Mouse (Mus musculus) midbrain, embryonic 11.5 days (tissue): Measurements from ENCODE around the gene Gm12169. TPM values are rescaled to one million over a fixed set of nuclear protein-coding genes. Genes with fewer than 3 reads are reported as not detected.

ENCODE experiments used
- ATAC-seq: fragments of 200-750 bp; cut with Nextera tagmentation; 2 replicates; pipeline ENCODE4 v1.8.0; 2017; ENCODE audit warnings: moderate TSS enrichment, moderate library complexity; ENCODE audit not compliant: low FRiP score
- DNase-seq: peaks from one replicate; pipeline ENCODE4 v3.0.0; 2015; ENCODE audit warnings: low spot score; ENCODE audit errors: missing footprints
- H3K27ac ChIP-seq: fragments of 300-500 bp; sonication (generic); 2 replicates; pipeline ENCODE4 v1.5.1; 2014; ENCODE audit warnings: low read depth, low read length
- H3K27me3 ChIP-seq: fragments of 300-500 bp; sonication (generic); 2 replicates; pipeline ENCODE4 v1.6.1; 2014; ENCODE audit warnings: mild to moderate bottlenecking, low read length, moderate library complexity, mixed read lengths; ENCODE audit not compliant: control insufficient read depth, insufficient read depth
- H3K36me3 ChIP-seq: fragments of 300-500 bp; sonication (generic); 2 replicates; pipeline ENCODE4 v1.6.1; 2014; ENCODE audit warnings: mild to moderate bottlenecking, low read length, moderate library complexity, mixed read lengths; ENCODE audit not compliant: control insufficient read depth, insufficient read depth
- H3K4me1 ChIP-seq: fragments of 300-500 bp; sonication (generic); 2 replicates; pipeline ENCODE4 v1.6.1; 2014; ENCODE audit warnings: low read length; ENCODE audit not compliant: control insufficient read depth, insufficient read depth
- H3K4me2 ChIP-seq: fragments of 300-500 bp; sonication (generic); 2 replicates; pipeline ENCODE4 v1.6.1; 2014; ENCODE audit warnings: mild to moderate bottlenecking, moderate library complexity
- H3K4me3 ChIP-seq: fragments of 300-500 bp; sonication (generic); 2 replicates; pipeline ENCODE4 v1.5.1; 2014; ENCODE audit warnings: low read depth, low read length
- H3K9ac ChIP-seq: fragments of 300-500 bp; sonication (generic); 2 replicates; pipeline ENCODE4 v1.6.1; 2014; ENCODE audit warnings: low read length
- H3K9me3 ChIP-seq: fragments of 300-500 bp; sonication (generic); 2 replicates; pipeline ENCODE4 v1.6.1; 2016; ENCODE audit warnings: low read length; ENCODE audit not compliant: control insufficient read depth
- WGBS: fragments of 180-500 bp; shearing (Covaris S2); extraction: QIAGEN DNeasy Blood & Tissue Kit; methylation state at CpG from one replicate; pipeline ENCODE4 v1.1.7; 2014; 5-methylcytosine and 5-hydroxymethylcytosine counted together
- polyA plus RNA-seq: library from polyadenylated mRNA; unstranded; fragments of >200 nt; fragmentation: Nextera tagmentation; extraction: Ambion mirVana; gene quantifications from 2 replicates; pipeline ENCODE4 v1.2.1, GENCODE M21; 2014

Gm12169 gene
- polyA plus RNA-seq, 1 experiment from 2014 or later: not detected

GRCm38 (mm10) chr11:46530149-46530548 is 6.1 kb downstream of the Gm12169 start:
- Histone ChIP-seq H3K4me2 (no peak overlapping the region), H3K9ac (no peak overlapping the region), H3K36me3 (no peaks in the 10 kb centered on the region), H3K27ac (no peak overlapping the region), H3K27me3 (no peaks in the 10 kb centered on the region), H3K9me3 (no peaks in the 10 kb centered on the region), H3K4me3 (no peak overlapping the region), H3K4me1 (no peaks in the 10 kb centered on the region)
- no peak for DNase-seq
- WGBS: 78% methylated on average over 4 of the region's 4 CpGs
- no peak for ATAC-seq

GRCm38 (mm10) chr11:46536978-46537377 is 13.0 kb downstream of the Gm12169 start:
- no peak for DNase-seq
- no peak for ATAC-seq
- Histone ChIP-seq H3K4me1 (no peaks in the 10 kb centered on the region), H3K9ac (no peak overlapping the region), H3K27me3 (no peaks in the 10 kb centered on the region), H3K9me3 (no peaks in the 10 kb centered on the region), H3K36me3 (no peaks in the 10 kb centered on the region), H3K27ac (no peak overlapping the region), H3K4me3 (no peak overlapping the region), H3K4me2 (no peak overlapping the region)
- WGBS: 81% methylated on average over 4 of the region's 4 CpGs

- no peaks in the 10 kb centered on the region for H3K4me1 ChIP-seq
- no peak for DNase-seq
- H3K4me2 ChIP-seq: no peak overlapping the region
- H3K4me3 ChIP-seq: no peak overlapping the region
- H3K36me3 ChIP-seq: no peaks in the 10 kb centered on the region
- no peaks in the 10 kb centered on the region for H3K9me3 ChIP-seq
- H3K27me3 ChIP-seq: no peaks in the 10 kb centered on the region
- H3K9ac ChIP-seq: no peak overlapping the region
- WGBS: 76% methylated on average over 2 of the region's 2 CpGs
- H3K27ac ChIP-seq: no peak overlapping the region
- ATAC-seq: no peak
These were observed 19.5 kb downstream of the Gm12169 start for GRCm38 (mm10) chr11:46543530-46543929.

- Histone ChIP-seq H3K4me3 (no peak overlapping the region), H3K9me3 (no peaks in the 10 kb centered on the region), H3K9ac (no peak overlapping the region), H3K36me3 (no peaks in the 10 kb centered on the region), H3K4me2 (no peak overlapping the region), H3K27ac (no peak overlapping the region), H3K4me1 (no peaks in the 10 kb centered on the region), H3K27me3 (no peaks in the 10 kb centered on the region)
- no peak for DNase-seq
- 85% methylated on average over 4 of the region's 4 CpGs for WGBS
- no peak for ATAC-seq
These were observed 25.7 kb downstream of the Gm12169 start for GRCm38 (mm10) chr11:46549721-46550120.

DNA sequence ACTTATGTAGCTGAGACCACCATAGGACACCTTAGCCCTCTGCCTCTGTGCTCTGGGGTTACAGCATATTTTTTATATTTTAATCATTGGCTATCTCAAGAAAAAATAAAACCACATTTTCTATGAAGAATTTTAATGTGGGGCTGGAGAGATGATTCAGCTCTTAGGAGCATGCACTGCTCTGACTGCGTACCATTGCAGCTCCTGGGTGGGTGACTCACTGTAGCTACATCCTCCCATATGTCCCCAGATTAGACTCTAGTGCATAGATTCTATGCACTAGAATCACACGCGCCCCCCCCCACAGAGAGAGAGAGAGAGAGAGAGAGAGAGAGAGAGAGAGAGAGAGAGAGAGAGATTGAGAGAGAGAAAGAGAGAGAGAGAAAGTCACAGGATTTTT is 28.7 kb downstream of the Gm12169 start:
- Histone ChIP-seq H3K4me1 (no peaks in the 10 kb centered on the region), H3K36me3 (no peaks in the 10 kb centered on the region), H3K9me3 (no peaks in the 10 kb centered on the region), H3K9ac (no peak overlapping the region), H3K27me3 (no peaks in the 10 kb centered on the region), H3K4me2 (no peak overlapping the region), H3K27ac (no peak overlapping the region), H3K4me3 (no peak overlapping the region)
- no peak for ATAC-seq
- 88% methylated on average over 3 of the region's 3 CpGs for WGBS
- no peak for DNase-seq

- 81% methylated on average over 4 of the region's 4 CpGs for WGBS
- no peak for DNase-seq
- no peak overlapping the region for H3K27ac ChIP-seq
These were observed 37.1 kb downstream of the Gm12169 start for GRCm38 (mm10) chr11:46561096-46561495.

GRCm38 (mm10) chr11:46564671-46565070 is 40.7 kb downstream of the Gm12169 start:
- Histone ChIP-seq H3K9ac (no peak overlapping the region), H3K36me3 (no peaks in the 10 kb centered on the region), H3K4me3 (no peak overlapping the region), H3K4me1 (no peaks in the 10 kb centered on the region), H3K9me3 (no peaks in the 10 kb centered on the region), H3K27ac (no peak overlapping the region), H3K4me2 (no peak overlapping the region), H3K27me3 (no peaks in the 10 kb centered on the region)
- no peak for ATAC-seq
- 83% methylated on average over 1 of the region's 1 CpGs for whole genome bisulfite sequencing
- DNase-seq: no peak

More at GRCm38 (mm10) chr11:46561096-46561495, 37.1 kb downstream of the Gm12169 start:
- no peak for ATAC-seq
- H3K27me3 ChIP-seq: no peaks in the 10 kb centered on the region
- H3K36me3 ChIP-seq: no peaks in the 10 kb centered on the region
- H3K4me2 ChIP-seq: no peak overlapping the region
- H3K9me3 ChIP-seq: no peaks in the 10 kb centered on the region
- no peak overlapping the region for H3K9ac ChIP-seq
- no peaks in the 10 kb centered on the region for H3K4me1 ChIP-seq
- no peak overlapping the region for H3K4me3 ChIP-seq

- no peak overlapping the region for H3K27ac ChIP-seq
- H3K4me2 ChIP-seq: no peak overlapping the region
- no peaks in the 10 kb centered on the region for H3K9me3 ChIP-seq
- ATAC-seq: no peak
- H3K4me3 ChIP-seq: no peak overlapping the region
- DNase-seq: no peak
- no peak overlapping the region for H3K9ac ChIP-seq
- no peaks in the 10 kb centered on the region for H3K4me1 ChIP-seq
- no peaks in the 10 kb centered on the region for H3K27me3 ChIP-seq
- no peaks in the 10 kb centered on the region for H3K36me3 ChIP-seq
- WGBS: 95% methylated on average over 2 of the region's 2 CpGs
These were observed 42.0 kb downstream of the Gm12169 start for GRCm38 (mm10) chr11:46565967-46566366.

GRCm38 (mm10) chr11:46569107-46569506 is 45.1 kb downstream of the Gm12169 start:
- 90% methylated on average over 1 of the region's 1 CpGs for WGBS
- Histone ChIP-seq H3K4me2 (no peak overlapping the region), H3K9ac (no peak overlapping the region), H3K27ac (no peak overlapping the region), H3K36me3 (no peaks in the 10 kb centered on the region), H3K4me3 (no peak overlapping the region), H3K27me3 (no peaks in the 10 kb centered on the region), H3K9me3 (no peaks in the 10 kb centered on the region), H3K4me1 (no peaks in the 10 kb centered on the region)
- DNase-seq (no peak), ATAC-seq (no peak)

DNA sequence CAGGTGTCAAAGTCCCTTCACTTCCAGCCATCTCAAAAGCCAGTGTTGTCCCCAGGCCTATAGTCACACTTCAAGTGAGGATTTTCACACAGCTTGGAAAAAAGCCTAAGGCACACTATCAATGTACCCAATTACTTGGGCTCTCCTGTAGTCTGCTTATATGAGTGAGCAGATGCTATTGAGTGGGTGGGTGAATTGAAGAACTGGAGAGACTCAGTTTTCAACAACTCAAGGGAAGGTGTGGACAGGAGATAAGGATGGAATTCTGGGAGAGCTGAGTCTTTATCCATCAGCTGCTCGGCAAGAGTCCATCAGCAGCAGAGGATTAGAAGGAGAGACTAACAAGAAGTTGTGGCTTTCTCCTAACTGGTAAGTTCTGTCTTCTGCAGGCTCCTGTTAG is 47.3 kb downstream of the Gm12169 start, which contains the start of gene BC053393:
TSS of gene BC053393 (plus strand) at position 210 of the 400 bp plus-strand sequence.
- ATAC-seq: no peak
- H3K9me3 ChIP-seq: no peaks in the 10 kb centered on the region
- 88% methylated on average over 1 of the region's 1 CpGs for WGBS
- H3K4me2 ChIP-seq: no peak within 1 kb of the TSS
- H3K4me1 ChIP-seq: no peaks in the 10 kb centered on the region
- H3K27ac ChIP-seq: no peak within 1 kb of the TSS
- no peaks in the 10 kb centered on the region for H3K27me3 ChIP-seq
- no peak within 1 kb of the TSS for H3K9ac ChIP-seq
- no peak for DNase-seq
- H3K36me3 ChIP-seq: no peaks in the 10 kb centered on the region
- H3K4me3 ChIP-seq: no peak within 1 kb of the TSS
